Mouse (Mus musculus) forebrain, postnatal 0 days (tissue): ENCODE results near the gene Cyp4f37. TPM values are rescaled to one million over a fixed set of nuclear protein-coding genes. Genes with fewer than 3 reads are reported as not detected.
"Not testable (repeated sequence)": the region's sequence is repeated elsewhere in the genome, so short reads cannot be mapped to it uniquely, and the experiment has no call there.

ENCODE experiments used
- ATAC-seq: fragments of 200-750 bp; cut with Nextera tagmentation; 2 replicates; pipeline ENCODE4 v1.8.0; 2017; ENCODE audit warnings: mild to moderate bottlenecking, moderate library complexity
- DNase-seq: peaks from one replicate; pipeline ENCODE4 v3.0.0-alpha.2; 2015
- H3K27ac ChIP-seq: fragments of 300-500 bp; sonication (generic); 2 replicates; pipeline ENCODE4 v1.5.1; 2014; ENCODE audit warnings: low read depth, mild to moderate bottlenecking, antibody characterized with exemption, low read length, moderate library complexity, mixed read lengths
- H3K27me3 ChIP-seq: fragments of 300-500 bp; sonication (generic); 2 replicates; pipeline ENCODE4 v1.6.1; 2014; ENCODE audit warnings: mild to moderate bottlenecking, low read length, mixed read lengths; ENCODE audit not compliant: insufficient read depth
- H3K36me3 ChIP-seq: fragments of 300-500 bp; sonication (generic); 2 replicates; pipeline ENCODE4 v1.6.1; 2014; ENCODE audit warnings: mild to moderate bottlenecking, moderate library complexity; ENCODE audit not compliant: insufficient read depth
- H3K4me1 ChIP-seq: fragments of 300-500 bp; sonication (generic); 2 replicates; pipeline ENCODE4 v1.6.1; 2014; ENCODE audit warnings: antibody characterized with exemption; ENCODE audit not compliant: insufficient read depth
- H3K4me2 ChIP-seq: fragments of 300-500 bp; sonication (generic); 2 replicates; pipeline ENCODE4 v1.6.1; 2014; ENCODE audit warnings: low read depth, mild to moderate bottlenecking, moderate library complexity
- H3K4me3 ChIP-seq: fragments of 300-500 bp; sonication (generic); 2 replicates; pipeline ENCODE4 v1.5.1; 2014; ENCODE audit warnings: low read depth, low read length, mixed read lengths
- H3K9ac ChIP-seq: fragments of 300-500 bp; sonication (generic); 2 replicates; pipeline ENCODE4 v1.6.1; 2014; ENCODE audit warnings: mild to moderate bottlenecking
- H3K9me3 ChIP-seq: fragments of 300-500 bp; sonication (generic); 2 replicates; pipeline ENCODE4 v1.6.1; 2016; ENCODE audit warnings: low read length
- CTCF ChIP-seq: sonication (generic); IDR thresholded peaks from 2 replicates; pipeline ENCODE4 v1.5.1; 2016; ENCODE audit warnings: antibody characterized with exemption, control low read depth, low read depth
- WGBS: fragments of 180-500 bp; shearing (Covaris S2); extraction: QIAGEN DNeasy Blood & Tissue Kit; methylation state at CpG from one replicate; pipeline ENCODE4 v1.1.7; 2014; 5-methylcytosine and 5-hydroxymethylcytosine counted together
- polyA plus RNA-seq: library from polyadenylated mRNA; unstranded; fragments of >200 nt; fragmentation: Nextera tagmentation; extraction: Ambion mirVana; gene quantifications from 2 replicates; pipeline ENCODE4 v1.2.1, GENCODE M21; 2015
- total RNA-seq: library from RNA; depleted of rRNA; stranded (reverse); fragments of >200 nt; gene quantifications from 2 replicates; pipeline ENCODE4 v1.2.3, GENCODE M21; 2014; rRNA removed

Gene Cyp4f37
- total RNA-seq, result not detected in 2 replicates
- 0.44 TPM in 1 of 2 replicates, not detected in the other for polyA plus RNA-seq

- not testable (repeated sequence) for H3K27ac ChIP-seq, DNase-seq, H3K4me1 ChIP-seq, H3K36me3 ChIP-seq, ATAC-seq, H3K9me3 ChIP-seq, H3K4me3 ChIP-seq, H3K4me2 ChIP-seq, H3K9ac ChIP-seq, H3K27me3 ChIP-seq
- WGBS, result 71% methylated on average over 4 of the region's 4 CpGs
These were observed at the start of gene Cyp4f37 for GRCm38 (mm10) chr17:32621018-32621417. Cyp4f37 (plus strand) TSS chr17:32621309.

- WGBS, result 85% methylated on average over 2 of the region's 2 CpGs
- not testable (repeated sequence) for H3K9ac ChIP-seq, ATAC-seq, H3K36me3 ChIP-seq, H3K4me1 ChIP-seq, H3K9me3 ChIP-seq, H3K27me3 ChIP-seq, H3K27ac ChIP-seq, H3K4me2 ChIP-seq, DNase-seq, H3K4me3 ChIP-seq
These were observed 47.8 kb upstream of the Cyp4f37 start for GRCm38 (mm10) chr17:32573286-32573685.

- Histone ChIP-seq H3K9me3 (no peaks in the 10 kb centered on the region), H3K4me1 (no peaks in the 10 kb centered on the region), H3K36me3 (no peaks in the 10 kb centered on the region), H3K9ac (no peak overlapping the region), H3K4me2 (no peak overlapping the region), H3K4me3 (no peak overlapping the region), H3K27me3 (no peaks in the 10 kb centered on the region), H3K27ac (no peak overlapping the region)
- ATAC-seq (no peak), DNase-seq (no peak)
- 68% methylated on average over 7 of the region's 7 CpGs for WGBS
- TF ChIP-seq CTCF, result no peak
These were observed 43.5 kb upstream of the Cyp4f37 start for GRCm38 (mm10) chr17:32577496-32578186.

- Histone ChIP-seq H3K4me2 (no peak overlapping the region), H3K27me3 (no peaks in the 10 kb centered on the region), H3K4me3 (no peak overlapping the region), H3K9me3 (no peaks in the 10 kb centered on the region), H3K36me3 (no peaks in the 10 kb centered on the region), H3K27ac (no peak overlapping the region), H3K4me1 (no peaks in the 10 kb centered on the region), H3K9ac (no peak overlapping the region)
- DNase-seq (no peak), ATAC-seq (no peak)
- TF ChIP-seq CTCF, result no peak
- 86% methylated on average over 18 of the region's 18 CpGs for WGBS
These were observed 24.6 kb upstream of the Cyp4f37 start for GRCm38 (mm10) chr17:32596494-32596893.

GRCm38 (mm10) chr17:32608055-32608454 is 13.1 kb upstream of the Cyp4f37 start:
- H3K4me3 ChIP-seq, result no peak overlapping the region
- H3K9ac ChIP-seq, result no peak overlapping the region
- no peak for DNase-seq
- no peak for TF ChIP-seq CTCF
- H3K9me3 ChIP-seq, result no peaks in the 10 kb centered on the region
- no peak overlapping the region for H3K27ac ChIP-seq
- no peaks in the 10 kb centered on the region for H3K36me3 ChIP-seq
- 83% methylated on average over 1 of the region's 1 CpGs for WGBS
- H3K4me2 ChIP-seq, result no peak overlapping the region
- H3K27me3 ChIP-seq, result no peaks in the 10 kb centered on the region
- ATAC-seq, result no peak
- H3K4me1 ChIP-seq, result no peaks in the 10 kb centered on the region

GRCm38 (mm10) chr17:32610231-32610630 is 10.9 kb upstream of the Cyp4f37 start:
- DNase-seq, H3K27ac ChIP-seq, H3K4me1 ChIP-seq, H3K36me3 ChIP-seq, H3K27me3 ChIP-seq, H3K9me3 ChIP-seq, H3K4me2 ChIP-seq, H3K9ac ChIP-seq, ATAC-seq, H3K4me3 ChIP-seq: not testable (repeated sequence)
- WGBS, result 86% methylated on average over 3 of the region's 3 CpGs

GRCm38 (mm10) chr17:32610896-32611295 is 10.2 kb upstream of the Cyp4f37 start:
- no peak for DNase-seq
- Histone ChIP-seq H3K4me1 (no peaks in the 10 kb centered on the region), H3K27me3 (no peaks in the 10 kb centered on the region), H3K4me3 (no peak overlapping the region), H3K9me3 (no peaks in the 10 kb centered on the region), H3K36me3 (no peaks in the 10 kb centered on the region), H3K27ac (no peak overlapping the region), H3K4me2 (no peak overlapping the region), H3K9ac (no peak overlapping the region)
- no peak for TF ChIP-seq CTCF
- ATAC-seq, result no peak
- 84% methylated on average over 3 of the region's 3 CpGs for WGBS
